Comparison of ENCODE assay signal across 10 mouse cellular contexts in genomic region chr3:130058488-130058887, GRCm38 (mm10). TPM values are rescaled to one million over a fixed set of nuclear protein-coding genes. Genes with fewer than 3 reads are reported as not detected.
DNase-seq lines count a peak whose midpoint lies in the region; ATAC-seq lines count a peak whose summit lies in the region.
"Had no signal": no experiment of that assay in that cellular context is flagged by ENCODE, and none has a peak within 500 bp of the region (broad histone marks: within the 10 kb centered on the region; RNA-seq: fewer than 3 reads in every experiment).

No protein-coding gene starts in this region.

- no peaks in the 10 kb centered on the region for H3K27me3 ChIP-seq in heart, embryonic 11.5 days (ENCODE audit: control insufficient read depth, insufficient read depth, low read length)
- no peaks in the 10 kb centered on the region for H3K27me3 ChIP-seq in midbrain, embryonic 13.5 days
- no peaks in the 10 kb centered on the region for H3K27me3 ChIP-seq in midbrain, embryonic 16.5 days (ENCODE audit: control insufficient read depth, insufficient read depth, low read depth, low read length)
- no peaks in the 10 kb centered on the region for H3K27me3 ChIP-seq in liver, embryonic 13.5 days
- H3K27me3 ChIP-seq in stomach, embryonic 16.5 days (ENCODE audit: control insufficient read depth, insufficient read depth, low read length): no peaks in the 10 kb centered on the region
- H3K27me3 ChIP-seq: midbrain, embryonic 12.5 days had no signal

- H3K4me3 ChIP-seq in heart, embryonic 11.5 days (ENCODE audit: low read depth, low read length): no peak overlapping the region
- no peak overlapping the region for H3K4me3 ChIP-seq in midbrain, embryonic 13.5 days (replicated peaks)
- H3K4me3 ChIP-seq in midbrain, embryonic 16.5 days (ENCODE audit: low read depth, low read length): no peak overlapping the region
- no peak overlapping the region for H3K4me3 ChIP-seq in liver, embryonic 13.5 days (replicated peaks)
- no peak overlapping the region for H3K4me3 ChIP-seq in stomach, embryonic 16.5 days (replicated peaks; ENCODE audit: low read length)
- H3K4me3 ChIP-seq: midbrain, embryonic 12.5 days had no signal

- no peak for DNase-seq in heart, adult 8-10 months (ENCODE audit: low spot score)
- no peak for DNase-seq in liver, embryonic 13.5 days
- DNase-seq in thymus, postnatal 25 days: no peak
- DNase-seq in cerebellum, adult 9-10 months: no peak
- DNase-seq: embryo, embryonic 11 days had no signal

- no peaks in the 10 kb centered on the region for H3K9me3 ChIP-seq in heart, embryonic 11.5 days (replicated peaks; ENCODE audit: control insufficient read depth, low read length)
- no peaks in the 10 kb centered on the region for H3K9me3 ChIP-seq in midbrain, embryonic 13.5 days
- no peaks in the 10 kb centered on the region for H3K9me3 ChIP-seq in midbrain, embryonic 16.5 days (replicated peaks; ENCODE audit: control insufficient read depth, low read length, poor library complexity, severe bottlenecking)
- H3K9me3 ChIP-seq in liver, embryonic 13.5 days (replicated peaks): no peaks in the 10 kb centered on the region
- no peaks in the 10 kb centered on the region for H3K9me3 ChIP-seq in stomach, embryonic 16.5 days (replicated peaks; ENCODE audit: control insufficient read depth, low read length)
- H3K9me3 ChIP-seq: midbrain, embryonic 12.5 days had no signal

- H3K4me1 ChIP-seq in heart, embryonic 11.5 days (ENCODE audit: control insufficient read depth, insufficient read depth, low read length): peaks cover 50% of the 10 kb centered on the region
- peaks cover 40% of the 10 kb centered on the region for H3K4me1 ChIP-seq in midbrain, embryonic 13.5 days (replicated peaks)
- H3K4me1 ChIP-seq in midbrain, embryonic 16.5 days (ENCODE audit: control insufficient read depth, insufficient read depth, low read length): peaks cover 40% of the 10 kb centered on the region
- peaks cover 72% of the 10 kb centered on the region for H3K4me1 ChIP-seq in liver, embryonic 13.5 days (replicated peaks)
- peaks cover 43% of the 10 kb centered on the region for H3K4me1 ChIP-seq in stomach, embryonic 16.5 days (ENCODE audit: control insufficient read depth, insufficient read depth, low read length)

- H3K36me3 ChIP-seq in heart, embryonic 11.5 days (ENCODE audit: control insufficient read depth, insufficient read depth, low read length): no peaks in the 10 kb centered on the region
- H3K36me3 ChIP-seq in midbrain, embryonic 13.5 days: no peaks in the 10 kb centered on the region
- no peaks in the 10 kb centered on the region for H3K36me3 ChIP-seq in midbrain, embryonic 16.5 days (ENCODE audit: control insufficient read depth, insufficient read depth, low read length)
- no peaks in the 10 kb centered on the region for H3K36me3 ChIP-seq in liver, embryonic 13.5 days
- H3K36me3 ChIP-seq in stomach, embryonic 16.5 days (ENCODE audit: control insufficient read depth, insufficient read depth, low read length): no peaks in the 10 kb centered on the region
- H3K36me3 ChIP-seq: midbrain, embryonic 12.5 days had no signal

- H3K4me2 ChIP-seq in heart, embryonic 11.5 days: peak overlapping the region; percentile 43
- peak overlapping the region; percentile 76; the same call in 1 of the 2 replicates for H3K4me2 ChIP-seq in midbrain, embryonic 13.5 days (replicated peaks)
- no peak overlapping the region; the same call in 1 of the 2 replicates for H3K4me2 ChIP-seq in midbrain, embryonic 16.5 days (ENCODE audit: low read length)
- peak overlapping the region; percentile 84 for H3K4me2 ChIP-seq in liver, embryonic 13.5 days
- peak overlapping the region; percentile 70; the same call in 1 of the 2 replicates for H3K4me2 ChIP-seq in stomach, embryonic 16.5 days (ENCODE audit: low read depth, low read length)

- ATAC-seq in heart, embryonic 11.5 days (replicated peaks; ENCODE audit: insufficient number of reproducible peaks, low FRiP score, low TSS enrichment): no peak
- no peak for ATAC-seq in midbrain, embryonic 13.5 days
- no peak for ATAC-seq in midbrain, embryonic 16.5 days
- no peak for ATAC-seq in liver, embryonic 13.5 days (ENCODE audit: low read depth)
- ATAC-seq in stomach, embryonic 16.5 days (ENCODE audit: insufficient read depth, low FRiP score): no peak

- no peak overlapping the region for H3K9ac ChIP-seq in heart, embryonic 11.5 days (ENCODE audit: low read depth, low read length)
- H3K9ac ChIP-seq in midbrain, embryonic 13.5 days (replicated peaks): no peak overlapping the region
- no peak overlapping the region for H3K9ac ChIP-seq in midbrain, embryonic 16.5 days (ENCODE audit: low read depth, low read length)
- no peak overlapping the region for H3K9ac ChIP-seq in liver, embryonic 13.5 days
- H3K9ac ChIP-seq in stomach, embryonic 16.5 days (ENCODE audit: low read length): no peak overlapping the region
- H3K9ac ChIP-seq: midbrain, embryonic 12.5 days had no signal

- 58% methylated on average over 2 of the region's 2 CpGs for WGBS in heart, embryonic 11.5 days (ENCODE audit: insufficient replicate concordance)
- 55% methylated on average over 2 of the region's 2 CpGs for WGBS in midbrain, embryonic 13.5 days
- WGBS in midbrain, embryonic 16.5 days: 66% methylated on average over 2 of the region's 2 CpGs
- 46% methylated on average over 2 of the region's 2 CpGs for WGBS in liver, embryonic 13.5 days (ENCODE audit: insufficient replicate concordance)
- WGBS in stomach, embryonic 16.5 days: 50% methylated on average over 2 of the region's 2 CpGs

- peak overlapping the region; percentile 47; the same call in 1 of the 2 replicates for H3K27ac ChIP-seq in heart, embryonic 11.5 days (ENCODE audit: low read depth, low read length)
- H3K27ac ChIP-seq in midbrain, embryonic 13.5 days: no peak overlapping the region
- H3K27ac ChIP-seq in midbrain, embryonic 16.5 days (ENCODE audit: low read length): no peak overlapping the region
- no peak overlapping the region for H3K27ac ChIP-seq in liver, embryonic 13.5 days
- H3K27ac ChIP-seq in stomach, embryonic 16.5 days (ENCODE audit: low read length): no peak overlapping the region
- H3K27ac ChIP-seq: midbrain, embryonic 12.5 days had no signal

RNA-seq across cellular contexts. Expression of gene Sec24b, which starts 2.9 kb away (rescaled TPM):
- 27.1 and 27.9 TPM in 2 replicates for polyA plus RNA-seq in heart, embryonic 11.5 days (2014; fragmentation: Nextera tagmentation; extraction: Ambion mirVana)
- total RNA-seq in heart, adult 8-10 months (2022): 10 to 100 TPM; 25.0 to 32.3 (median 27.4) TPM
- 29.3 and 29.9 TPM in 2 replicates for polyA plus RNA-seq in midbrain, embryonic 13.5 days (2015; fragmentation: Nextera tagmentation; extraction: Ambion mirVana)
- 31.0 and 32.9 TPM in 2 replicates for polyA plus RNA-seq in midbrain, embryonic 16.5 days (2015; fragmentation: Nextera tagmentation; extraction: Ambion mirVana)
- polyA plus RNA-seq in liver, embryonic 13.5 days (2015; fragmentation: Nextera tagmentation; extraction: Ambion mirVana): 7.6 and 10.4 TPM in 2 replicates
- 28.2 and 29.7 TPM in 2 replicates for polyA plus RNA-seq in stomach, embryonic 16.5 days (2015; fragmentation: Nextera tagmentation; extraction: Ambion mirVana)
